Comparison of ENCODE assay signal across 7 mouse cellular contexts in genomic region chr17:63324672-63325071, GRCm38 (mm10).
"Had no signal": no experiment of that assay in that cellular context is flagged by ENCODE, and none has a peak within 500 bp of the region (broad histone marks: within the 10 kb centered on the region; RNA-seq: fewer than 3 reads in every experiment).

No protein-coding gene starts in this region.

- H3K9ac ChIP-seq: liver, embryonic 13.5 days; midbrain, embryonic 15.5 days; neural tube, embryonic 13.5 days; stomach, embryonic 15.5 days had no signal

- H3K4me1 ChIP-seq: stomach, embryonic 15.5 days had no signal

- H3K9me3 ChIP-seq: liver, embryonic 13.5 days; midbrain, embryonic 15.5 days; neural tube, embryonic 13.5 days; stomach, embryonic 15.5 days had no signal

- H3K27ac ChIP-seq: kidney, postnatal 0 days; layer of hippocampus, adult 2 months; midbrain, embryonic 15.5 days; neural tube, embryonic 13.5 days; stomach, embryonic 15.5 days had no signal

- H3K27me3 ChIP-seq: liver, embryonic 13.5 days; midbrain, embryonic 15.5 days; neural tube, embryonic 13.5 days; stomach, embryonic 15.5 days had no signal

- H3K4me2 ChIP-seq: liver, embryonic 13.5 days; midbrain, embryonic 11.5 days; midbrain, embryonic 15.5 days; neural tube, embryonic 13.5 days; stomach, embryonic 15.5 days had no signal

- H3K36me3 ChIP-seq: liver, embryonic 13.5 days; midbrain, embryonic 15.5 days; neural tube, embryonic 13.5 days; stomach, embryonic 15.5 days had no signal

- H3K4me3 ChIP-seq: layer of hippocampus, adult 2 months; liver, embryonic 13.5 days; midbrain, embryonic 15.5 days; neural tube, embryonic 13.5 days; stomach, embryonic 15.5 days had no signal
